Mouse (Mus musculus): Measurements from ENCODE around the gene Cyb5r3. TPM values are rescaled to one million over a fixed set of nuclear protein-coding genes. Genes with fewer than 3 reads are reported as not detected.

Cyb5r3 gene
- polyA plus RNA-seq, 1 experiment from 2014 or later, result 117 TPM

DNA sequence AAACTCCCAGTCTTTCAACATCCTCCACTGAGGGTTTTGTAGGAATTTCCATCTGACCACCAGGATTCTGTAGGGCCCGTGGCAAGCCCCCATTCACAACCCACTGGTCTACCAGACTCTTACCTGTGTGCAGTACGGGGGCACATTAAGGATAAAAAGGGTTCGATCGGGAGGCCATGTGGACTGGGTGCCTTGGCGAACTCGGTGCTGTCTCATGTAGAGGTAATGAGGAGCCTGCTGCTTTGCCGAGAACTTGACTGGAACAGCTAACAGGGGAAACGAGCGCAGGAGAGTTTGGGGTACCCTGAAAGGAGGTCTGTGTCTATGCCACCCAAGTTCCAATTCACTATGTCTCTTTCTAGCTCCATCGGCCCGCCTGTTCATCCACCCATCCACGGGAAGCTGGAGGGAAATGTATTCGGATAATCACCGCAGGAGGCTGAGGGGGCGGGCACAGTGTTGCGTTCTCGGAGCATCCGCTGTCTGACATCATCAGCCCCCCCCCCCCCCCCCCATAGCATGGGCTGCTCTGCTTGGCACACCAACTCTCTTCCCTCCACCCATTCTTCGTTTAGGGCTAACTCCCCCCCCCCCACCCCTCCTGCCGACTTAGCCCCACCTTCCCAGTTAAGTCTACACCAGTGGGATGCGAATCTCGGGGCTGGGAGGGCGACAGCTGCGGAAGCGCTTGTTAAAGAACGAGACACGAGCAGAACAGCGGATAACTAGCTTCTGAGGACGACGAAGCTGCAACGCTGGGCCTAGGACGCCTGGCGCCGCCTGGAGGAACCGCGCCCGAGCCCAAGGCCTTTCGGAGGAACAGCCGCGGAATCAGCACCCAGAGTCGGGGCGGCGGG is 50.5 kb downstream of the Cyb5r3 start:
- Histone ChIP-seq H3K9ac (ENCODE audit: low read length) (peak overlapping the region; percentile 72), H3K9me3 (ENCODE audit: control insufficient read depth, low read length) (no peaks in the 10 kb centered on the region), H3K4me1 (replicated peaks; ENCODE audit: control insufficient read depth, insufficient read depth) (no peaks in the 10 kb centered on the region), H3K4me2 (replicated peaks; ENCODE audit: low read depth) (peak overlapping the region; percentile 82), H3K4me3 (ENCODE audit: low read depth, low read length) (peak overlapping the region; percentile 92), H3K27ac (replicated peaks) (peak overlapping the region; percentile 86), H3K27me3 (ENCODE audit: control insufficient read depth, insufficient read depth, low read length) (no peaks in the 10 kb centered on the region), H3K36me3 (ENCODE audit: control insufficient read depth, insufficient read depth, low read length) (peaks cover 25% of the 10 kb centered on the region)
- ATAC-seq (ENCODE audit: low FRiP score, low TSS enrichment) (peak; percentile 9; the same call in 1 of the 2 replicates), DNase-seq (ENCODE audit: low spot score) (peak; percentile 71)
- 4% methylated on average over 35 of the region's 43 CpGs for WGBS
- TF ChIP-seq CTCF (IDR thresholded peaks at IDR 0.05; ENCODE audit: low read depth) (peak; percentile 49; the same call in 1 of the 2 replicates), EP300 (optimal IDR thresholded peaks at IDR 0.05) (no peak)

DNA sequence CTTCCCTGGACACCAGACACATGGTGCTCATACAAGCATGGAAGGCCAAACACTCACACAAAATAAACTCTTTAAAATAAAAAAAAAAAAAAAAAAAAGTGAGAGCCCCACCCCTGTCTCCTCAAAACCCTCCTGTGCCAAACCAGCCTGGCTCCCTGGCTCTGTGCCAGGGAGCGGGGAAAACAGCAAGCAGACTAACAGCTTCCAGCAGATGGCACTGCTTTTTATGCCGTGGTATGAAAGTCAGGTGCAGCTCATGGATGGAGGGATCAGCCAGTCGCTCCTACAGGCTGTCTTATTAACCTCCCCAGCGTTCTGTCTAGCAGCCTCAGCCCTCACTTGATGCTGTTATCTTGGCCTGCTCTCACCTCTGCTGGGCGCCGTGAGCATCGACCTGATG is 54.0 kb downstream of the Cyb5r3 start:
- peak; percentile 74 for TF ChIP-seq CTCF (IDR thresholded peaks at IDR 0.05; ENCODE audit: low read depth)
- no peak for TF ChIP-seq EP300 (optimal IDR thresholded peaks at IDR 0.05)
- peak; percentile 66 for DNase-seq (ENCODE audit: low spot score)
- no peak overlapping the region for H3K4me3 ChIP-seq (ENCODE audit: low read depth, low read length)
- H3K27me3 ChIP-seq (ENCODE audit: control insufficient read depth, insufficient read depth, low read length), result no peaks in the 10 kb centered on the region
- no peak overlapping the region for H3K27ac ChIP-seq (replicated peaks)
- H3K4me1 ChIP-seq (replicated peaks; ENCODE audit: control insufficient read depth, insufficient read depth), result no peaks in the 10 kb centered on the region
- no peak for ATAC-seq (ENCODE audit: low FRiP score, low TSS enrichment)
- no peak overlapping the region for H3K4me2 ChIP-seq (replicated peaks; ENCODE audit: low read depth)
- H3K36me3 ChIP-seq (ENCODE audit: control insufficient read depth, insufficient read depth, low read length), result peaks cover 22% of the 10 kb centered on the region
- H3K9me3 ChIP-seq (ENCODE audit: control insufficient read depth, low read length), result no peaks in the 10 kb centered on the region
- no peak overlapping the region for H3K9ac ChIP-seq (ENCODE audit: low read length)
- WGBS, result 53% methylated on average over 7 of the region's 7 CpGs

DNA sequence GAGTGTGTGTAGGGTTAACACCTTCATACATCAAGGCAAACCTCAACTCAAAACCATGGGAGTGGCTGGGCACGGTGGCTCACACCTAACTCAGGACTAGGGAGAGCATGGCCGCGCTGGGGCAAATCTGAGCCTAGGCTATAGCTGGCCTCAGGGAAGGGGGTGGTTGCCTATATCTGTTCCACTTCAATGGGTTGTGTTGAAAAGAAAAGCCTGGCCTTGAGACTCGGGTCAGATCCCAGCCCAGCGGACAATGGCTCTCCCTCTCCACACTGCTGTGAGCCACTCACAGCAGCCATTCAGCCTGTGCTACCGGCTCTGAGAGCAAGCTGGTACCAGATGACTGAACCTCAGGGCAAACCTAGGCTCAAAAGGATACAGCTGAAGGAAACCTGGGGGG is 57.3 kb downstream of the Cyb5r3 start:
- H3K9me3 ChIP-seq (ENCODE audit: control insufficient read depth, low read length), result no peaks in the 10 kb centered on the region
- DNase-seq (ENCODE audit: low spot score), result no peak
- ATAC-seq (ENCODE audit: low FRiP score, low TSS enrichment), result no peak
- no peak overlapping the region for H3K27ac ChIP-seq (replicated peaks)
- no peak overlapping the region for H3K4me2 ChIP-seq (replicated peaks; ENCODE audit: low read depth)
- no peaks in the 10 kb centered on the region for H3K4me1 ChIP-seq (replicated peaks; ENCODE audit: control insufficient read depth, insufficient read depth)
- peaks cover 22% of the 10 kb centered on the region for H3K36me3 ChIP-seq (ENCODE audit: control insufficient read depth, insufficient read depth, low read length)
- TF ChIP-seq EP300 (optimal IDR thresholded peaks at IDR 0.05), result no peak
- TF ChIP-seq CTCF (IDR thresholded peaks at IDR 0.05; ENCODE audit: low read depth), result no peak
- no peaks in the 10 kb centered on the region for H3K27me3 ChIP-seq (ENCODE audit: control insufficient read depth, insufficient read depth, low read length)
- no peak overlapping the region for H3K9ac ChIP-seq (ENCODE audit: low read length)
- 85% methylated on average over 6 of the region's 6 CpGs for WGBS
- no peak overlapping the region for H3K4me3 ChIP-seq (ENCODE audit: low read depth, low read length)

DNA sequence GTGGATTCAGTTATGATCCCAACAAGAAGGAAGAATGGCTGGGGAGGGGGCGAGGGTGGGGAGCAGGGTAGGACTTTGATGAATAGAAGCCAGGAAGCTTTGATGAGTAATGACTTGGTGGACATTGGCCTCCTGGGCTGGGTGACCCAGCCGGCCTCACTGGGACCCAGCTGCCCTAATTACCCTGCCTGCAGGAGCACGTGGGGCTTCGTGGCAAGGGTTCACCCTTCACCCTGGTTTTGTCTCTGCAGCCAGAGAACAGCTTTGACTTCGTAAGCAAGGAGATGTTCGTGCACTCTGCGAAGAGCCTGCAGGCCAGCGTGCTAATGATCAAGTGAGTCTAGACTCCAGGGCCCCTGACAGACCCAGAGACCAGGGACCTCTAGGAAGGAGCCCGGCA is 58.3 kb downstream of the Cyb5r3 start:
- H3K36me3 ChIP-seq (ENCODE audit: control insufficient read depth, insufficient read depth, low read length), result peaks cover 18% of the 10 kb centered on the region
- H3K27me3 ChIP-seq (ENCODE audit: control insufficient read depth, insufficient read depth, low read length), result no peaks in the 10 kb centered on the region
- H3K27ac ChIP-seq (replicated peaks), result no peak overlapping the region
- H3K4me3 ChIP-seq (ENCODE audit: low read depth, low read length), result no peak overlapping the region
- DNase-seq (ENCODE audit: low spot score), result no peak
- no peak for ATAC-seq (ENCODE audit: low FRiP score, low TSS enrichment)
- H3K4me1 ChIP-seq (replicated peaks; ENCODE audit: control insufficient read depth, insufficient read depth), result no peaks in the 10 kb centered on the region
- no peak overlapping the region for H3K4me2 ChIP-seq (replicated peaks; ENCODE audit: low read depth)
- WGBS, result 79% methylated on average over 9 of the region's 9 CpGs
- TF ChIP-seq CTCF (IDR thresholded peaks at IDR 0.05; ENCODE audit: low read depth) (no peak), EP300 (optimal IDR thresholded peaks at IDR 0.05) (no peak)
- no peak overlapping the region for H3K9ac ChIP-seq (ENCODE audit: low read length)
- H3K9me3 ChIP-seq (ENCODE audit: control insufficient read depth, low read length), result no peaks in the 10 kb centered on the region

DNA sequence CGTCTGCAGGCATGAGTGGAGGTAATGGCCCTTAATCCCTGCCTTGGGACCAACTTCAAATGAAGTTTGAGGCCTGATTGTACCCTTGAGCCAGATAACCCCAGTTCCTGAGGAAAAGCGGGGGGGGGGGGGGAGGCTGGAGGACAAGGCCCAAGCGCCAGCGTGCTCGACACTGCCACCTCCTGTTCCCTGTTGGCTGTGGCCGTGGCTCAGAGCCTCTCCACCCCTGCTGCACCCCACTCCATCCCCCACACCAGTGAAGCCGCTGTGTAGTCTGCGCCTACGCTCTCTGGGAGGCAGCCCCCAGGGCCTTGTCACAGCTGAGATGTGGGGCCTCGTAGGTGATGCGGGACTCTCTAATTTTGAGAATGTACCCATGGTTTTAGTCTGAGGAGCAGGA is 59.5 kb downstream of the Cyb5r3 start:
- Histone ChIP-seq H3K4me2 (replicated peaks; ENCODE audit: low read depth) (no peak overlapping the region), H3K9ac (ENCODE audit: low read length) (no peak overlapping the region), H3K27ac (replicated peaks) (no peak overlapping the region), H3K4me3 (ENCODE audit: low read depth, low read length) (no peak overlapping the region), H3K36me3 (ENCODE audit: control insufficient read depth, insufficient read depth, low read length) (peaks cover 13% of the 10 kb centered on the region), H3K9me3 (ENCODE audit: control insufficient read depth, low read length) (no peaks in the 10 kb centered on the region), H3K27me3 (ENCODE audit: control insufficient read depth, insufficient read depth, low read length) (no peaks in the 10 kb centered on the region), H3K4me1 (replicated peaks; ENCODE audit: control insufficient read depth, insufficient read depth) (no peaks in the 10 kb centered on the region)
- peak; percentile 88 for TF ChIP-seq CTCF (IDR thresholded peaks at IDR 0.05; ENCODE audit: low read depth)
- TF ChIP-seq EP300 (optimal IDR thresholded peaks at IDR 0.05), result no peak
- peak; percentile 84 for DNase-seq (ENCODE audit: low spot score)
- 11% methylated on average over 10 of the region's 11 CpGs for WGBS
- ATAC-seq (ENCODE audit: low FRiP score, low TSS enrichment), result peak; percentile 76

DNA sequence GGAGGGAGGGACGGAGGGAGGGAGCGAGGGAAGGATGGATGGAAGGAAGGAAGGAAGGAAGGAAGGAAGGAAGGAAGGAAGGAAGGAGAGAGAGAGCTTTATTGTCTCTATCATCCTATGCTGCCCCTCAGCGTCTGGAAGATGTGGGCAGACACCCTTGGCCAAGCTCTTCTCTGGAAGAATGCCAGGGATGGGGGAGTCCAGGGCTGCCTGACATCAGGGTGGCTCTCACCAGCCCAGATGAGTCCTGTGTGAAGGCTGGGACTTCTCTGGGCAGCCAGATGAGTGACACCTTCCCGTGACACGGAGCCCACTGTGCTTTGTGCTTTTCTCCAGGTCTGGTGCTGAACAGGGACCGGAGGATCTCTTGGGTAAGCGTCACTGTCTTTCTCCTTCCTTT is 60.5 kb downstream of the Cyb5r3 start:
- H3K27me3 ChIP-seq (ENCODE audit: control insufficient read depth, insufficient read depth, low read length), result no peaks in the 10 kb centered on the region
- peaks cover 7% of the 10 kb centered on the region for H3K36me3 ChIP-seq (ENCODE audit: control insufficient read depth, insufficient read depth, low read length)
- 89% methylated on average over 7 of the region's 7 CpGs for WGBS
- H3K9me3 ChIP-seq (ENCODE audit: control insufficient read depth, low read length), result no peaks in the 10 kb centered on the region
- no peak overlapping the region for H3K4me2 ChIP-seq (replicated peaks; ENCODE audit: low read depth)
- H3K9ac ChIP-seq (ENCODE audit: low read length), result no peak overlapping the region
- DNase-seq (ENCODE audit: low spot score), result no peak
- TF ChIP-seq EP300 (optimal IDR thresholded peaks at IDR 0.05), result no peak
- TF ChIP-seq CTCF (IDR thresholded peaks at IDR 0.05; ENCODE audit: low read depth), result no peak
- no peak overlapping the region for H3K27ac ChIP-seq (replicated peaks)
- H3K4me3 ChIP-seq (ENCODE audit: low read depth, low read length), result no peak overlapping the region
- ATAC-seq (ENCODE audit: low FRiP score, low TSS enrichment), result no peak
- no peaks in the 10 kb centered on the region for H3K4me1 ChIP-seq (replicated peaks; ENCODE audit: control insufficient read depth, insufficient read depth)
